Mouse (Mus musculus) stomach, adult 2 months (tissue): ENCODE data around the gene Olfr1391. TPM values are rescaled to one million over a fixed set of nuclear protein-coding genes. Genes with fewer than 3 reads are reported as not detected.

Source experiments
- polyA plus RNA-seq: library from polyadenylated mRNA; depleted of rRNA; stranded (reverse); fragments of >200 nt; gene quantifications from 2 replicates; pipeline ENCODE4 v1.2.3, GENCODE M21; 2012; rRNA removed

The Olfr1391 gene
- polyA plus RNA-seq = not detected in 2 replicates

DNA sequence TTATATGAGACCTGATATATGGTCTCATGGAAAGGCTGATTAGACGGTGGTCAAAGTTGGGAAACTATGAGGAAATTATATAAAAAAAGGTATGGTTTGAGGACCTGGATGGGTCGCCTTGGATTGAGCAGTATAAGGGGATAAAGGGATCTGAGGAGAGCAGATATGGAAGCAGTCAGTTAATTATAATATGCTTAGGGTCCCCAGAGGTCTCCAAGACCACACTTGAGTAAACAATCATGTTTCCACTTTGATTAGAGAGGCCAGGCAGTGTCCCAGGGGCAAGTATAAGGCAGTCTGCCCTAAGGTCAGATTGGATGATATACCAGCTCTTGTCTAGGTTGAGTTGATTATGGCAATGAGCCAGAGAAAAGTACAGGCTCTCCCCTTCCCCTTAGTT lies at the start of gene Olfr1391:
Olfr1391 (plus strand) TSS at position 301 of the 400 bp plus-strand sequence.

DNA sequence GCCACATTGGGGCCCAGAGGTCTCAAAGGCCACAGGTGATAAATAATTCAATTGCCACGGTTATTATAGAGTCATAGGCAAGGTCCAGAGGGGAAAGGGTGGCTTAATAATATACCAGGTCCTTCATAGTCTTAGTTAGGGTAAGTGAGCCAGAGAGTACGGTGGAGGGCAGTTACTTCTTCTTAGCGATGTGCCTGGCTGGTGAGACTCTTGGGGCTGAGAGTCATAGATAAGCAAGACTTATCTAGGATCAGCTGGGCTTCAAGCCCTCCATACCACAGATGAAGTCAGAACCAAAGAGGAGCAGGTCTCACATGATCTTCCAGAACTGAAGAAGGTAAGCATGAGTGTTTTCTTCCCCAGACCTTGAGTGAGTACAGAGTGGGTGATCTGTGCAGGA lies 44.3 kb upstream of the Olfr1391 start, which contains the start of gene Olfr1393:
Olfr1393 (plus strand) TSS at position 83 of the 400 bp plus-strand sequence.

DNA sequence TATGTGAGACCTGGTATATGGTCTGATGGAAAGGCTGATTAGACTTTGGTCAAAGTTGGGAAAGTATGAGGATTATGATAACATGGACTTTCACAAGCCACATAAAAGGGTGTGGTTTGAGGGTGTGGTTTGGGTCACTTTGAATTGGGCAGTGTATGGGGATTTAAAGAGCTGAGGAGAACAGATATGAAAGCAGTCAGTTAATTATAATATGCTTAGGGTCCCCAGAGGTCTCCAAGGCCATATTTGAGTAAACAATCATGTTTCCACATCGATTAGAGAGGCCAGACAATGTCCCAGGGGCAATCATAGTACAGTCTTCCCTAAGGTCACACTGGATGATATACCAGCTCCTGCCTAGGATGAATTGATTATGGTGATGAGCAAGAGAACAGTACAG lies 37.6 kb upstream of the Olfr1391 start, which contains the start of gene Olfr1392:
Olfr1392 (plus strand) TSS at position 301 of the 400 bp plus-strand sequence.

DNA sequence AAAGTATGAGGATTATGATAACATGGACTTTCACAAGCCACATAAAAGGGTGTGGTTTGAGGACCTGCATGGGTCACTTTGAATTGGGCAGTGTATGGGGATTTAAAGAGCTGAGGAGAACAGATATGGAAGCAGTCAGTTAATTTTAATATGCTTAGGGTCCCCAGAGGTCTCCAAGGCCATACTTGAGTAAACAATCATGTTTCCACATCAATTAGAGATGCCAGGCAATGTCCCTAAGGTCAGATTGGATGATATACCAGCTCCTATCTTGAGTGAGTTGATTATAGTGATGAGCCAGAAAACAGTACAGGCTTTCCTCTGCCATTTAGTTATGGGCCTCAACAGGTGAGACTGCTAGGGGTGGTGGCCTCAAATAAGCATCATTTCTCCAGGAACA lies 18.1 kb upstream of the Olfr1391 start, which contains the start of gene Olfr10:
Olfr10 (plus strand) TSS at position 301 of the 400 bp plus-strand sequence.

DNA sequence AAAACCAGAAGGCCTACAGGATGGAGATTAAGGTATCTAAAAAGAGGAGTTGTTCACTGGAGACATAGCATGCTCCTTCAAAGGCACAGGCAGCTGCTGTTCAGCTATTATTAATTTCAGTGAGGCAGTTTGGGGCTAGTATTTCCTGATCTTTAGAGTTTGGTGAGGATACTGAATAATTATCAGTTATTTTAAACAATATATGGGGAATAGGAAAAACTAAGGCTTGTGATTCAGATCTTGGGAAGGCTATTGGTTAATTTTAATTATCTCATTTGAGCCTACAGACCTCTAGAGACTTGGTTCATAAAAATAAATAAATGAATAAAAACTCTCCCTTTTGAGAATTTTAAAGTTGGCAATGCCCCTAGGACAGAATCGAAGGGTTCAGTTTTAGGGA lies 12.3 kb downstream of the Olfr1391 start, which contains the start of gene Olfr1390:
Olfr1390 (plus strand) TSS at position 301 of the 400 bp plus-strand sequence.

Other genes with a start within 250 kb of the Olfr1391 start
- gene Ifi47, start 246.2 kb upstream of the Olfr1391 start, polyA plus RNA-seq = 0.30 and 0.34 TPM in 2 replicates
- 0.04 and 1.4 TPM in 2 replicates for gene Olfr1396, start 207.9 kb upstream of the Olfr1391 start, polyA plus RNA-seq
- not detected in 2 replicates for gene Olfr1395, start 180.5 kb upstream of the Olfr1391 start, polyA plus RNA-seq
- gene Olfr1394, start 168.4 kb upstream of the Olfr1391 start, polyA plus RNA-seq = not detected in 2 replicates
- 7.0 and 12.5 TPM in 2 replicates for gene Btnl9, start 135.6 kb upstream of the Olfr1391 start, polyA plus RNA-seq
- gene Zfp62, start 119.5 kb upstream of the Olfr1391 start, polyA plus RNA-seq = 0.22 and 0.39 TPM in 2 replicates
- 48.7 and 50.1 TPM in 2 replicates for gene Mgat1, start 78.6 kb upstream of the Olfr1391 start, polyA plus RNA-seq
- gene Olfr1393, start 44.4 kb upstream of the Olfr1391 start, polyA plus RNA-seq = not detected in 2 replicates
- gene Olfr1392, start 37.5 kb upstream of the Olfr1391 start, polyA plus RNA-seq = not detected in 2 replicates
- gene Olfr10, start 18.0 kb upstream of the Olfr1391 start, polyA plus RNA-seq = not detected in 2 replicates
- gene Olfr1390, start 12.4 kb downstream of the Olfr1391 start, polyA plus RNA-seq = not detected in 2 replicates
- not detected in 2 replicates for gene Olfr1389, start 100.3 kb downstream of the Olfr1391 start, polyA plus RNA-seq
- not detected in 2 replicates for gene Olfr1388, start 113.9 kb downstream of the Olfr1391 start, polyA plus RNA-seq
- gene Olfr1387, start 132.6 kb downstream of the Olfr1391 start, polyA plus RNA-seq = not detected in 2 replicates
- not detected in 2 replicates for gene Olfr1386, start 142.3 kb downstream of the Olfr1391 start, polyA plus RNA-seq
- gene Olfr1385, start 166.3 kb downstream of the Olfr1391 start, polyA plus RNA-seq = not detected in 2 replicates
- gene Olfr1384, start 184.0 kb downstream of the Olfr1391 start, polyA plus RNA-seq = not detected in 2 replicates
- not detected in 2 replicates for gene Olfr1383, start 196.9 kb downstream of the Olfr1391 start, polyA plus RNA-seq
- not detected in 2 replicates for gene Olfr1382, start 205.5 kb downstream of the Olfr1391 start, polyA plus RNA-seq
- not detected in 2 replicates for gene Olfr1381, start 220.7 kb downstream of the Olfr1391 start, polyA plus RNA-seq
- not detected in 2 replicates for gene Olfr1380, start 234.1 kb downstream of the Olfr1391 start, polyA plus RNA-seq